Mouse (Mus musculus) midbrain, embryonic 12.5 days (tissue): ENCODE data around the gene Npnt. TPM values are rescaled to one million over a fixed set of nuclear protein-coding genes. Genes with fewer than 3 reads are reported as not detected.

ENCODE experiments used
- ATAC-seq: fragments of 200-750 bp; cut with Nextera tagmentation; 2 replicates; pipeline ENCODE4 v1.8.0; 2017; ENCODE audit warnings: low read depth, moderate TSS enrichment, moderate library complexity; ENCODE audit not compliant: low FRiP score
- H3K27ac ChIP-seq: fragments of 300-500 bp; sonication (generic); replicated peaks from 2 replicates; pipeline ENCODE4 v1.5.1; 2016; ENCODE audit warnings: mild to moderate bottlenecking
- H3K27me3 ChIP-seq: fragments of 300-500 bp; sonication (generic); 2 replicates; pipeline ENCODE4 v1.6.1; 2016; ENCODE audit warnings: mild to moderate bottlenecking
- H3K36me3 ChIP-seq: fragments of 300-500 bp; sonication (generic); 2 replicates; pipeline ENCODE4 v1.6.1; 2016
- H3K4me1 ChIP-seq: fragments of 300-500 bp; sonication (generic); 2 replicates; pipeline ENCODE4 v1.6.1; 2016
- H3K4me2 ChIP-seq: fragments of 300-500 bp; sonication (generic); replicated peaks from 2 replicates; pipeline ENCODE4 v1.6.1; 2016; ENCODE audit warnings: mild to moderate bottlenecking, moderate library complexity
- H3K4me3 ChIP-seq: fragments of 300-500 bp; sonication (generic); 2 replicates; pipeline ENCODE4 v1.5.1; 2016; ENCODE audit warnings: mild to moderate bottlenecking
- H3K9ac ChIP-seq: fragments of 300-500 bp; sonication (generic); replicated peaks from 2 replicates; pipeline ENCODE4 v1.6.1; 2016; ENCODE audit warnings: mild to moderate bottlenecking, moderate library complexity
- H3K9me3 ChIP-seq: fragments of 300-500 bp; sonication (generic); 2 replicates; pipeline ENCODE4 v1.6.1; 2016; ENCODE audit warnings: mild to moderate bottlenecking
- WGBS: fragments of 180-500 bp; shearing (Covaris S2); methylation state at CpG from one replicate; pipeline ENCODE4 v1.1.7; 2016; 5-methylcytosine and 5-hydroxymethylcytosine counted together
- polyA plus RNA-seq: library from polyadenylated mRNA; unstranded; fragments of >200 nt; fragmentation: Nextera tagmentation; extraction: Ambion mirVana; gene quantifications from 2 replicates; pipeline ENCODE4 v1.2.1, GENCODE M21; 2016

The Npnt gene
- polyA plus RNA-seq, 1 experiment from 2014 or later = 12.0 TPM

- 89% methylated on average over 6 of the region's 6 CpGs for WGBS
- Histone ChIP-seq H3K27ac (no peak overlapping the region), H3K4me3 (no peak overlapping the region)
These were observed 107.4 kb downstream of the Npnt start for GRCm38 (mm10) chr3:132842676-132843075.

GRCm38 (mm10) chr3:132839516-132839915 is 110.6 kb downstream of the Npnt start:
- ATAC-seq = no peak
- 78% methylated on average over 8 of the region's 8 CpGs for whole genome bisulfite sequencing

More at GRCm38 (mm10) chr3:132842676-132843075, 107.4 kb downstream of the Npnt start:
- Histone ChIP-seq H3K9me3 (no peaks in the 10 kb centered on the region), H3K27me3 (no peaks in the 10 kb centered on the region), H3K36me3 (peaks cover 25% of the 10 kb centered on the region), H3K4me1 (no peaks in the 10 kb centered on the region), H3K4me2 (no peak overlapping the region), H3K9ac (no peak overlapping the region)
- no peak for ATAC-seq

GRCm38 (mm10) chr3:132838656-132839417 is 111.3 kb downstream of the Npnt start:
- peaks cover 25% of the 10 kb centered on the region for H3K36me3 ChIP-seq
- H3K27me3 ChIP-seq = no peaks in the 10 kb centered on the region
- H3K4me2 ChIP-seq = no peak overlapping the region
- no peaks in the 10 kb centered on the region for H3K9me3 ChIP-seq
- no peak for ATAC-seq
- 95% methylated on average over 14 of the region's 15 CpGs for WGBS
- no peak overlapping the region for H3K4me3 ChIP-seq
- H3K4me1 ChIP-seq = no peaks in the 10 kb centered on the region
- H3K27ac ChIP-seq = no peak overlapping the region
- H3K9ac ChIP-seq = no peak overlapping the region

More at GRCm38 (mm10) chr3:132839516-132839915, 110.6 kb downstream of the Npnt start:
- peaks cover 25% of the 10 kb centered on the region for H3K36me3 ChIP-seq
- no peak overlapping the region for H3K4me3 ChIP-seq
- H3K27me3 ChIP-seq = no peaks in the 10 kb centered on the region
- H3K4me2 ChIP-seq = no peak overlapping the region
- H3K27ac ChIP-seq = no peak overlapping the region
- H3K9me3 ChIP-seq = no peaks in the 10 kb centered on the region
- H3K9ac ChIP-seq = no peak overlapping the region
- H3K4me1 ChIP-seq = no peaks in the 10 kb centered on the region

- no peak overlapping the region for H3K4me3 ChIP-seq
- no peak for ATAC-seq
- H3K4me1 ChIP-seq = no peaks in the 10 kb centered on the region
- H3K9ac ChIP-seq = no peak overlapping the region
- no peaks in the 10 kb centered on the region for H3K27me3 ChIP-seq
- H3K36me3 ChIP-seq = peaks cover 22% of the 10 kb centered on the region
- no peak overlapping the region for H3K4me2 ChIP-seq
- H3K27ac ChIP-seq = no peak overlapping the region
- 82% methylated on average over 4 of the region's 4 CpGs for WGBS
- no peaks in the 10 kb centered on the region for H3K9me3 ChIP-seq
These were observed 113.0 kb downstream of the Npnt start for GRCm38 (mm10) chr3:132837134-132837533.

- 82% methylated on average over 6 of the region's 6 CpGs for WGBS
- ATAC-seq = no peak
- H3K4me3 ChIP-seq = no peak overlapping the region
- no peaks in the 10 kb centered on the region for H3K9me3 ChIP-seq
- no peaks in the 10 kb centered on the region for H3K27me3 ChIP-seq
- no peak overlapping the region for H3K9ac ChIP-seq
- H3K4me2 ChIP-seq = no peak overlapping the region
- no peaks in the 10 kb centered on the region for H3K4me1 ChIP-seq
- H3K36me3 ChIP-seq = peaks cover 21% of the 10 kb centered on the region
- no peak overlapping the region for H3K27ac ChIP-seq
These were observed 114.8 kb downstream of the Npnt start for GRCm38 (mm10) chr3:132835118-132835794.

Other genes with a start within 250 kb of the Npnt start
- 27.6 and 27.7 TPM in 2 replicates for gene Ints12, start 141.5 kb upstream of the Npnt start, polyA plus RNA-seq
- 8.5 and 9.4 TPM in 2 replicates for gene Gstcd, start 141.7 kb upstream of the Npnt start, polyA plus RNA-seq